Mouse (Mus musculus) ES-Bruce4 (cell line): ENCODE measurements around the gene Atp1b2.

Source experiments
- CTCF ChIP-seq: IDR thresholded peaks from one replicate; pipeline ENCODE4 v1.8.1; 2011; ENCODE audit warnings: low read depth, low read length
- EP300 ChIP-seq: IDR thresholded peaks from 2 replicates; pipeline ENCODE4 v1.6.1; 2011; ENCODE audit warnings: low read depth, low read length; ENCODE audit not compliant: insufficient read depth
- POLR2A ChIP-seq: IDR thresholded peaks from one replicate; pipeline ENCODE4 v1.8.1; 2011; ENCODE audit warnings: low read length; ENCODE audit not compliant: insufficient read depth

DNA sequence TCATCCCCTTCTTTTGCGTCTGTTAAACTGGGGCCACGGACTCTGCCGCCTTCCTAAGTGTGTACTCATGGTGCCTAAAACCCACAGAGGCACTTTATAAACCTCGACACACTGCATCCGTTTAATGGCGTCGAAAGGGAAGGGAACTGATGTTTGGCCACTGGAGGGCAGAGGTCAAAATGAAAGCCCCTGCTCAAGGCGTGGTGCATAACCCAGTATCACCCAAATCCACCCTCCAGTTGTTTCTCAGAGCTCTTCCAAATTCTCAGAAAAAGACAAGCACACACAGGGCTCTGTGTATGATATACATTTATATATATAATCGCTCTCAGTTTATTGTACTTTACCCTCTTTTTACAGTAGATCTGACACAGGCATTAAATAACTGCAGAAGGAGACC, 6.3 kb downstream of the Atp1b2 start:
- TF ChIP-seq EP300 (no peak), CTCF (peak; percentile 18), POLR2A (no peak)
